Mouse (Mus musculus): ENCODE data around the gene Cyp11a1. TPM values are rescaled to one million over a fixed set of nuclear protein-coding genes. Genes with fewer than 3 reads are reported as not detected.

Cyp11a1 gene
- total and polyA plus RNA-seq, 3 experiments: not detected

- TF ChIP-seq ZC3H11A (IDR thresholded peaks at IDR 0.05; ENCODE audit: low read depth, low read length) (no peak), SMC3 (IDR thresholded peaks at IDR 0.05; ENCODE audit: low read depth, low read length) (no peak), MYB (IDR thresholded peaks at IDR 0.05; ENCODE audit: low read depth, low read length) (no peak), ZNF384 (IDR thresholded peaks at IDR 0.05; ENCODE audit: low read depth, low read length) (no peak), ZKSCAN1 (IDR thresholded peaks at IDR 0.05; ENCODE audit: low read depth, low read length) (no peak), POLR2A (IDR thresholded peaks at IDR 0.05; ENCODE audit: control insufficient read depth in 1 of 2, insufficient read depth in 1 of 2, low read depth in 1 of 2, low read length in 2 of 2, poor library complexity in 1 of 2) (no peak), MAX (IDR thresholded peaks at IDR 0.05; ENCODE audit: low read length) (no peak), CTCF (IDR thresholded peaks at IDR 0.05 in 2 of 3, conservative IDR thresholded peaks at IDR 0.05 in 1 of 3; ENCODE audit: control insufficient read depth in 1 of 3, insufficient read depth in 1 of 3, low read depth in 2 of 3, low read length in 3 of 3, poor library complexity in 1 of 3, severe bottlenecking in 1 of 3) (no peak), RCOR1 (IDR thresholded peaks at IDR 0.05; ENCODE audit: low read depth, low read length) (no peak)
- H3K4me3 ChIP-seq (ENCODE audit: control insufficient read depth in 1 of 2, insufficient read depth in 1 of 2, low read depth in 2 of 2, low read length in 2 of 2): no peak overlapping the region
- no peaks in the 10 kb centered on the region for H3K36me3 ChIP-seq (ENCODE audit: control insufficient read depth in 1 of 2, insufficient read depth in 2 of 2, low read length in 2 of 2)
- H3K79me2 ChIP-seq (ENCODE audit: control insufficient read depth, insufficient read depth, low read length, poor library complexity): no peaks in the 10 kb centered on the region
- H3K4me1 ChIP-seq (ENCODE audit: control insufficient read depth in 1 of 2, insufficient read depth in 2 of 2, low read length in 2 of 2): no peaks in the 10 kb centered on the region
- H3K27me3 ChIP-seq (ENCODE audit: control insufficient read depth in 1 of 2, insufficient read depth in 2 of 2, low read length in 2 of 2): peaks cover 0 to 9% of the 10 kb centered on the region in 2 experiments
- no peaks in the 10 kb centered on the region for H3K9me3 ChIP-seq (replicated peaks; ENCODE audit: insufficient read depth, low read length)
- no peak for DNase-seq (ENCODE audit: low read depth, low spot score)
- H3K9ac ChIP-seq (ENCODE audit: control insufficient read depth, low read depth, low read length, poor library complexity, severe bottlenecking): no peak overlapping the region
- H3K27ac ChIP-seq (ENCODE audit: control insufficient read depth, low read depth, low read length): no peak overlapping the region
Measured at GRCm38 (mm10) chr9:57965281-57966185, 40.7 kb upstream of the Cyp11a1 start.

- Histone ChIP-seq H3K4me1 (ENCODE audit: control insufficient read depth in 1 of 2, insufficient read depth in 2 of 2, low read length in 2 of 2) (no peaks in the 10 kb centered on the region), H3K36me3 (ENCODE audit: control insufficient read depth in 1 of 2, insufficient read depth in 2 of 2, low read length in 2 of 2) (no peaks in the 10 kb centered on the region), H3K27ac (ENCODE audit: control insufficient read depth, low read depth, low read length) (no peak overlapping the region), H3K79me2 (ENCODE audit: control insufficient read depth, insufficient read depth, low read length, poor library complexity) (no peaks in the 10 kb centered on the region), H3K9ac (ENCODE audit: control insufficient read depth, low read depth, low read length, poor library complexity, severe bottlenecking) (no peak overlapping the region), H3K27me3 (ENCODE audit: control insufficient read depth in 1 of 2, insufficient read depth in 2 of 2, low read length in 2 of 2) (peaks cover 0 to 9% of the 10 kb centered on the region in 2 experiments), H3K4me3 (ENCODE audit: control insufficient read depth in 1 of 2, insufficient read depth in 1 of 2, low read depth in 2 of 2, low read length in 2 of 2) (no peak overlapping the region), H3K9me3 (replicated peaks; ENCODE audit: insufficient read depth, low read length) (no peaks in the 10 kb centered on the region)
- no peak for DNase-seq (ENCODE audit: low read depth, low spot score)
- TF ChIP-seq TCF12 (IDR thresholded peaks at IDR 0.05; ENCODE audit: low read depth, low read length) (no peak), MAX (IDR thresholded peaks at IDR 0.05; ENCODE audit: low read length) (no peak), GATA1 (IDR thresholded peaks at IDR 0.05; ENCODE audit: low read depth, low read length) (no peak), MAFK (IDR thresholded peaks at IDR 0.05; ENCODE audit: borderline replicate concordance, low read depth, low read length) (no peak)
Measured at GRCm38 (mm10) chr9:57967237-57967960, 38.8 kb upstream of the Cyp11a1 start.

All from MEL (cell line).